Mouse (Mus musculus): ENCODE measurements around the gene Ndufb10. TPM values are rescaled to one million over a fixed set of nuclear protein-coding genes. Genes with fewer than 3 reads are reported as not detected.
A peak's percentile ranks its signal among the peaks of the same experiment; 100 is the strongest.

Ndufb10 gene
- total RNA-seq (2021) = 100 to 1,000 TPM; 367 to 608 TPM
- long read RNA-seq, experiment 1, transcript Ndufb10-201 (4 exons, 732 nt) = major isoform, 730 of 792 reads
- long read RNA-seq, experiment 1, transcript Ndufb10-204 (2 exons, 430 nt) = minor isoform, 23 of 792 reads
- long read RNA-seq, experiment 1, partial matches to known transcripts = 19 of 792 reads
- long read RNA-seq, experiment 1, other reads (novel, unspliced or antisense) = 16 of 792 reads
- long read RNA-seq, experiment 2, transcript Ndufb10-201 (4 exons, 732 nt) = major isoform, 725 of 783 reads
- long read RNA-seq, experiment 2, transcript Ndufb10-204 (2 exons, 430 nt) = minor isoform, 27 of 783 reads
- long read RNA-seq, experiment 2, partial matches to known transcripts = 19 of 783 reads
- long read RNA-seq, experiment 2, other reads (novel, unspliced or antisense) = 12 of 783 reads

DNA sequence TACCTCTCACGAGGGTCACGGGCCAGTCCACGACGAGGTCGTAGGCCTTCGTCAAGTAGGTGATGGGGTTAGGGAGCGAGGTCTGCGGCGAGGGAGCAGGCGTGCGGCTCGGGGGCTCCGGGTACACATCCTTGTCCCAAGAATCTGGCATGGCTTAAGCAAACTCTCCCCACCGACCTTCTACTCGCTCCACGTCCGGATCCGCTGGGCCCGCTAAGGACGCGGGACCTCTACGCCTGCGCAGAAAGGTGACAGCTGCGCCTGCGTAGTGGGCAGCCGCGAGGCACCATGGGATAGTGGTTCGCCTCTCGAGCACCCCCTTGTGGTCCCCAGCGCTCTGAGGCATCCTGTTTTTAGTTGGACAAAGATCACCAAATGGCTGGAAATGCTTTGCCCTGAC is at the start of gene Ndufb10:
Ndufb10 (minus strand) TSS at position 295 of the 400 bp plus-strand sequence.
- peak within 1 kb of the TSS; percentile 97 for H3K27ac ChIP-seq
- intact Hi-C loops (cut with DNase I) = no loop called here
- DNase-seq = peak; percentile 98
- H3K4me3 ChIP-seq = peak within 1 kb of the TSS; percentile 98
- peak; percentile 95 for TF ChIP-seq CTCF (IDR thresholded peaks at IDR 0.05)

DNA sequence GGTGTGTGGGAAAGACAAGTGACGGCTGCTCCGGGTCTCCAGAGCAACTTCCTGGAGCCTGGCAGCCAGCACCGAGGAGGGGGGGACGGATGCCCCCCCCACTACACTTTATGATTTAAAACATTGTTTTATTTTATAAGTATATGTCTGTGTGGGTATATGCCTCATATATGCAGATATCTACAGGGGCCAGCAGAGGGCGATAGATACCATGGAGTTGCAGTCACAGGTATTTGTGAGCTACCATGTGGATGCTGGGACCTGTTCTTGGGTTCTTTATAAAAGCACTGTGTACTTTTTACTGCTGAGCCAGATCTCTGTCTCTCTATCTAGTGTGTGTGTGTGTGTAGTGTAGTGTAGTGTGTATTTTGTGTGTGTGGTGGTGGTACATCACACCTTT is 49.0 kb upstream of the Ndufb10 start:
- intact Hi-C loops (cut with DNase I) = no loop called here
- no peak for TF ChIP-seq CTCF (IDR thresholded peaks at IDR 0.05)
- no peak for DNase-seq

DNA sequence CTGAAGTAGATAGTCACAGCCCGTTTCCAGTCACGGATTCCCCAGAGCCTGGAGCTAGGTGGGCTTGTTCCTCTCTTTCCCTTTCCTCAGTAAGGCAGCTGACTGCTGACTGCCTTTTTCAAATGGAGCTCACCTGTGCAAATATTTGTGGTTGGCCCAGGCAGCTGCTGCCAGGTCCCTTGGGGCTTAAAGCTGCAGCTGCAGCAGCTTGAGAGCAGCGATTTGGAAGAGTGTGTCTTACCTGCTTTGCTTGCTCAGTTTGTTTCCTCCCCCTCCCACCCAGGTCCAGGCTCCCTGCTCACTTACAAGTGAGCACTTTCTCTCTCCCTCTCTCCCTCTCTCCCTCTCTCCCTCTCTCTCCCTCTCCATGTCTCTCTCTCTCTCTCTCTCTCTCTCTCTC is 44.9 kb upstream of the Ndufb10 start:
- intact Hi-C loops (cut with DNase I) = no loop called here
- no peak overlapping the region for H3K27ac ChIP-seq
- no peak overlapping the region for H3K4me3 ChIP-seq
- no peak for DNase-seq
- TF ChIP-seq CTCF (IDR thresholded peaks at IDR 0.05) = no peak

More for the DNA sequence above, 49.0 kb upstream of the Ndufb10 start:
- Histone ChIP-seq H3K27ac (no peak overlapping the region), H3K4me3 (no peak overlapping the region)

DNA sequence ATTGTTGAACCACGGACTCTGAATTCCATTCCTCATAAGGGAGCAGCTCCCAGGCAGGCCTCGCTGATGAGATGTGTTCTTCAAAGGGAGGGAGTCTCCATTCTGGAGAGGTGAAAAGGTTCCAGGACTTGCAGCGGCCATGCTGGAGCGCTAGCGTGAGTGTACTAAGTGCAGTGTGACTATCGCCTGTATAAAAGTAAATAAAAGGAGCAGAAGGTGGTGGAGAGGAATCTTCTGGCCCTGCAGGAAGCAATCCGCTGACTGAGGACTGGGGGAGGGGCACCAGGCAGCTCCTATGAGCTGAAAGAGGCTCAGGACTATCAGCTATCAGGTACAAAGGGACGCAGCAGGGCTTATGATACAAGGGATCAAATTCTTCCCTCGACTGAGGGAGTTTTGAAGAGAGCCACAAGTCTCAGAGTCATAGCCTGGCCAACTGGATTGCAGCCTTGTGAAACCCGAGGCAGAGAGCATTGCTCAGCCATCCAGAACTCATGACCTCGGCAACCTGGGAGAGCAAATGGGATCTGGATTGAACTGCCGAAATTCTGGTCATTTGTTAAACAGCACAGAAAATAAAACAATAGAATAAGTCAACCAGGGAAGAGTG is 42.1 kb upstream of the Ndufb10 start:
- no peak for DNase-seq
- intact Hi-C loops (cut with DNase I) = no loop called here
- no peak for TF ChIP-seq CTCF (IDR thresholded peaks at IDR 0.05)
- Histone ChIP-seq H3K4me3 (no peak overlapping the region), H3K27ac (no peak overlapping the region)

DNA sequence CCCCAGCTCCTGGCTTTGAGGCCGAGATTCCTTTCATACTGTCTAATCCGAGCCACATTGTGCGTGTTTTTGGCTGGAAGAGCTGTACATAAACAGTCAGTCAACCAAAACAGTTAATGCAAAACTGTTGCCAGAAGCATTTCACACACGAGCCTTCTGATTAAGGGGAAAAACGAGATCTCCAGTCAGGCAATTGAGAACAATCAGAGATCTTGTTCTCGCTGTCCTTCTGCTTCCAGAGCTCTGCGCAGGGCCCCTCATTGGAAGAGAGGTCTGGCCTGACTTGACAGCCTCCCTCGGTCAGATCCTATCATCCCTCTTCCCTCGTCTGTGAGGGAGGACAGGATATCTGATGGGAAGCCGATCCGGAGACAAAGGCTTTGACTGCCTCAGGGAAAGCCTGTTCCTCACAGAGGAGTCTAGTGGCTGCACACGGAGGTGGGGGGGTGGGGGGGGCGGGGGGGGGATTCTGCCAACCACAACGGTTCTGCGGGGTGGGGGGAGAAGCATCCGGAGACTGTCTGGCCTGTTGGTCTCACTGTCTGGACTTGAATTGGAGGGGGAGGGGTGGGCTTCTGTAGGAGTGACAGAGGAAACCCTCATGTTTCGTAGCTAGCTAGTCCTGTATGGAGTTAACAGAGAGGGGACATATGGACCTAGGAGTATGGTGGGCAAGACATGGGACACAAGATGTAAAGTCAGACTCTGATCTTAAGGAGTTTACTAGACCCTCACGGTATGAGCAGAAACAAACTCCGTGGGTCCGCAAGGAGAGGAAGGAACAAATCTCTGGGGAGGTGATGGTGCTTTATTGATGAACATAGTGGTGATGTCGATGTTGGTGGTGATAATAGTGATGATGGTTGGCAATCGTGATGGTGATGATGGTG is 41.0 kb upstream of the Ndufb10 start:
- Histone ChIP-seq H3K27ac (no peak overlapping the region), H3K4me3 (no peak overlapping the region)
- no peak for DNase-seq
- intact Hi-C loops (cut with DNase I) = no loop called here
- TF ChIP-seq CTCF (IDR thresholded peaks at IDR 0.05) = no peak

DNA sequence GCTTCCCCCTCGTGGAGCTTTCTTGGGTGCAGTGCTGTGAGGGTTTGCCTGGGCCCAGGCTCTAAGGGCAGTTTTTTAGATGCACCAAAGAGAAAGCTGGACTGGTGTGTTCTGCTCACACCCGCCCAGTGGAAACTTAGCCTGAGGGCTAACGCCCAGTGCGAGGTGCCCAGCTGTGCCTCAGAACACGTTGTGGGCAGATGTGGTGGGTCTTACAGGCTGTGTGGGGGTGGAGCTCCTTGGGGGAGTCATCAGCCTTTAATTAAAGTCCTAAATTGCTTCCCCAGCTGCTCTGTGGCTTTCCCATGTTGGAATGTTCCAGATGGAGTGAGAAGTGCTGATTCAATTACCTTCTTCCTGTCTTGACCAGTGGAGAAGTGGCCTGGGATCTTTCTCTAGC is 36.8 kb upstream of the Ndufb10 start:
- DNase-seq = no peak
- no peak for TF ChIP-seq CTCF (IDR thresholded peaks at IDR 0.05)
- H3K4me3 ChIP-seq = no peak overlapping the region
- intact Hi-C loops (cut with DNase I) = no loop called here
- no peak overlapping the region for H3K27ac ChIP-seq

DNA sequence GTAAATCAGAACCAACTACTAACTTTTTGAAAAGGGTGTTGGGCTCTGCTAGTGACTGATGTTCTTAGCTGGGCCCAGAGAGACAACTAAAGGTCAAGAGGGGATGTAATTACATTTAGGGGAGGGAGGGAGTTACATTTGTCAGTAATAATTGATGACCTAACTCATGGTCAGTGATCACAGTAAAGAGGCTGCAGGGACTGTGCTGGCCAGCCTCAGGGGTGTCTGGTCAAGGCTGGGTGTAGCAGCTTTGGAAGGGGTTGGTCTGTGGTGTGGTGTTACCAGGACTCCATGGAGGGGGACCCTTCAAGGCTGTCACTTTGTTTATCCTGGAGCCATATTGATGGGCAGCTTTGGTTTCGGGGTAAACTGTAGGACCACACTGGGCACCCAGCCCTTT is 33.1 kb upstream of the Ndufb10 start:
- no peak for TF ChIP-seq CTCF (IDR thresholded peaks at IDR 0.05)

DNA sequence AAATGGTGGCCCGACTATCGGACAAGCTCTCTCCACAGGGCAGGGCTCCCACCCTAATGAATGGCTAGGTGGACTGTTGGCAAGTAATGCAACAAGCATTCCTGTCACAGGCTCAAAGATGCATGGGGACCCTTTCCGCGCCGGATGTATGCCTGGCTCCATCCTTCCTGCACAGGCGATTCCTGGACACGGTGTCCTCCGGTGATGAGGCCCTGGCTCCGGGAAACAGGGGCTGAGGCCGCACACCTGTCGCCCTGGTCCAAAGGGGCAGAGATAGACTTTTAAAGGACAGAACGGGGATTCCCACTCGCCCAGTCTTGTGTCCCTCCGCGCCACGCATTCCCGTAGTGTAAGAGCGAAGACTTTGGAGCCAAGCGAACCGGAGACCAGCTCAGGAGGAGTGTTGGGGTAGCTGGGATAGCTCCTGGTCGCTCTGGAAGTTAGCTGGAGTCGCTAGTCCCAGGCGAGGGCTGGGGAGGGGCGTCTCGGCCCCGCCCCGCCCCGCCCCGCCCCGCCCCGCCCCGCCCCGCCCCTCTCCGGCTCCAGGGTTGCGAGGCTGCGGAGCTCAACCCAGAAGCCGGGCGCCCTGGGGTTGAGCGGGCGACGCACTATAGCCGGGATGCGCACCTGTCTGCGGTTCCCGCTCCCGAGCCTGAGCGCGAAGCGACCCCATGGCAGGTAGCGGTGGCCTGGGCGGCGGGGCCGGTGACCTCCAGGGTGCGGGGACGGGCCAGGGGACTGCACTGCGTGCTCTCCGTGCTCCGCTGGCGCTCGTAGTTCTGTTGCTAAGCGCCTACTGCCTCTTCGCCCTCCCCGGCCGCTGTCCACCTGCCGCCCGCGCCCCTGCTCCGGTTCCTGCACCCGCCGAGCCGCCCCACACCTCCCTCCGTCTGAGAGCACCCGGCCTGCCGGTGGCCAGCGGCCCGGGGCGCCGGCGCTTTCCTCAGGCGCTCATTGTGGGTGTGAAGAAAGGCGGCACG is 28.4 kb upstream of the Ndufb10 start, which contains the start of gene Hs3st6:
Hs3st6 (plus strand) TSS at position 574 of the 980 bp plus-strand sequence.
- no peak within 1 kb of the TSS for H3K27ac ChIP-seq
- intact Hi-C loops (cut with DNase I) = no loop called here
- no peak for DNase-seq
- peak within 1 kb of the TSS; percentile 74 for H3K4me3 ChIP-seq
- TF ChIP-seq CTCF (IDR thresholded peaks at IDR 0.05) = no peak

More for the DNA sequence above, 33.1 kb upstream of the Ndufb10 start:
- no peak overlapping the region for H3K4me3 ChIP-seq
- DNase-seq = no peak
- intact Hi-C loops (cut with DNase I) = no loop called here
- no peak overlapping the region for H3K27ac ChIP-seq

DNA sequence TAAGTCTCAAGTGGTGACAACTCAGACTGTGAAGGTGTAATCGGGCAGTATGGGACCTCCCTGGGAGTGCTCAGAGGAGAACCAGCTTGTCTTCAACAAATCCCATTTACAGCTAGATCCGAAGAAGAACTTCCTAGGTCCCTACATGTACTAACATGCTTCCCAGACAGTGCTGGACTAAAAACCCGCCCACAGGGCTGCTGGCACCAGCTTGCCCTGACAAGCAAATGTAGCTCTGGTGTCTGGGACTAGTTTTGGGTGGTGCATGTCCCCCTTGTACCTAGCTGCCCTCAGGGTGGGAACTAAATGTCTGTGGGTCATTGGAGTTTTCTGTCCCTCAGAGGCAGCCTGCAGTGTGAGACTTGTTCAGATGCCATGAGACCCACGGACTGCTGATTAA is 27.2 kb upstream of the Ndufb10 start:
- no peak for TF ChIP-seq CTCF (IDR thresholded peaks at IDR 0.05)
- DNase-seq = no peak
- no peak overlapping the region for H3K4me3 ChIP-seq
- H3K27ac ChIP-seq = no peak overlapping the region
- intact Hi-C loops (cut with DNase I) = no loop called here

DNA sequence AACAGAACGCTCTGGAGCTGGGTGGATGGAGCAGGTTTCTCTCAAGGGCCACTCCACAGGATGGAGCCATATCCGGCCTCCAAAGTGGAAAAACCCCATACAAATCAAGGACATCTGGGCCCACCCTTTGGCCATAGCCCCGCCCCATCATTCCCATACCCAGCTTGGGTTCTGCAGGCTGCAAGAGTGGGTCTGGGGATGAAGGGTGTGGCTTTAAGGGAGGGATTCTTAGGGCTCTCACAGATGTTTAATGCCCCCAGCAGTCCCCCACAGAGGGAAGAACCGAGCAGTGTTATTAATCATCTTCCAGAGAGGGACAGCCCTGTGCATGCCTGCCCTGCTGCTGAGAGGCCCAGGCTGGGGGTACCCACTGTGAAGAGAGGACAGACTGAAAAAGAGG is 22.7 kb upstream of the Ndufb10 start:
- no peak overlapping the region for H3K27ac ChIP-seq
- intact Hi-C loops (cut with DNase I) = loop anchor here (5.0 to 10.0 kb wide), 2 partner anchors 98 to 135 kb away; partner anchors contain the start of gene Hagh
- no peak for TF ChIP-seq CTCF (IDR thresholded peaks at IDR 0.05)
- H3K4me3 ChIP-seq = no peak overlapping the region
- no peak for DNase-seq
